ENCODE assay signal across 17 mouse cellular contexts in genomic region chr15:87656496-87657155, GRCm38 (mm10).
DNase-seq lines count a peak whose midpoint lies in the region; ATAC-seq lines count a peak whose summit lies in the region.
"Had no signal": no experiment of that assay in that cellular context is flagged by ENCODE, and none has a peak within 500 bp of the region (broad histone marks: within the 10 kb centered on the region; RNA-seq: fewer than 3 reads in every experiment).

No protein-coding gene starts in this region.

- ATAC-seq in megakaryocyte, adult 5-6 weeks (ENCODE audit: poor library complexity, severe bottlenecking) = no peak
- peak; percentile 53; the same call in 1 of the 2 replicates for ATAC-seq in kidney, embryonic 16.5 days (ENCODE audit: low FRiP score, low TSS enrichment)
- ATAC-seq in neural tube, embryonic 13.5 days (ENCODE audit: low read depth) = peak; percentile 72
- no peak for ATAC-seq in frontal cortex, adult (ENCODE audit: low TSS enrichment)
- ATAC-seq: intestine, embryonic 15.5 days had no signal

- no peaks in the 10 kb centered on the region for H3K4me1 ChIP-seq in megakaryocyte, embryonic 14.5 days
- peaks cover 14% of the 10 kb centered on the region; the same call in 1 of the 2 replicates for H3K4me1 ChIP-seq in kidney, embryonic 16.5 days (ENCODE audit: insufficient read depth, low read length)
- H3K4me1 ChIP-seq in neural tube, embryonic 13.5 days (replicated peaks) = peaks cover 33% of the 10 kb centered on the region
- H3K4me1 ChIP-seq: heart, embryonic 10.5 days; intestine, embryonic 15.5 days; lung, embryonic 15.5 days had no signal

- H3K36me3 ChIP-seq in megakaryocyte, embryonic 14.5 days (replicated peaks; ENCODE audit: low read length) = no peaks in the 10 kb centered on the region
- H3K36me3 ChIP-seq in kidney, embryonic 16.5 days (ENCODE audit: insufficient read depth, low read length) = no peaks in the 10 kb centered on the region
- H3K36me3 ChIP-seq in neural tube, embryonic 13.5 days = no peaks in the 10 kb centered on the region
- H3K36me3 ChIP-seq: heart, embryonic 10.5 days; intestine, embryonic 15.5 days; limb, embryonic 15.5 days; lung, embryonic 15.5 days had no signal

- no peak overlapping the region for H3K9ac ChIP-seq in kidney, embryonic 16.5 days (replicated peaks; ENCODE audit: low read length)
- peak overlapping the region; percentile 8 for H3K9ac ChIP-seq in neural tube, embryonic 13.5 days
- H3K9ac ChIP-seq: intestine, embryonic 15.5 days; limb, embryonic 15.5 days; lung, embryonic 15.5 days had no signal

- WGBS in kidney, embryonic 16.5 days = 17% methylated on average over 20 of the region's 20 CpGs
- WGBS in neural tube, embryonic 13.5 days = 17% methylated on average over 20 of the region's 20 CpGs

- no peaks in the 10 kb centered on the region for H3K27me3 ChIP-seq in megakaryocyte, embryonic 14.5 days (replicated peaks)
- H3K27me3 ChIP-seq in kidney, embryonic 16.5 days (ENCODE audit: insufficient read depth, low read length) = no peaks in the 10 kb centered on the region
- H3K27me3 ChIP-seq in neural tube, embryonic 13.5 days = no peaks in the 10 kb centered on the region
- H3K27me3 ChIP-seq: intestine, embryonic 15.5 days; lung, embryonic 15.5 days had no signal

- peak overlapping the region; percentile 33 for H3K4me3 ChIP-seq in megakaryocyte, embryonic 14.5 days (replicated peaks)
- no peak overlapping the region for H3K4me3 ChIP-seq in kidney, embryonic 16.5 days (ENCODE audit: low read length)
- no peak overlapping the region for H3K4me3 ChIP-seq in neural tube, embryonic 13.5 days
- H3K4me3 ChIP-seq: heart, embryonic 10.5 days; intestine, embryonic 15.5 days; limb, embryonic 15.5 days; lung, embryonic 15.5 days had no signal

- H3K9me3 ChIP-seq in megakaryocyte, embryonic 14.5 days = peaks cover 80% of the 10 kb centered on the region
- H3K9me3 ChIP-seq in kidney, embryonic 16.5 days (ENCODE audit: low read length) = no peaks in the 10 kb centered on the region
- no peaks in the 10 kb centered on the region for H3K9me3 ChIP-seq in neural tube, embryonic 13.5 days
- H3K9me3 ChIP-seq: heart, embryonic 10.5 days; intestine, embryonic 15.5 days; limb, embryonic 15.5 days; lung, embryonic 15.5 days had no signal

- H3K27ac ChIP-seq in kidney, embryonic 16.5 days (ENCODE audit: low read length) = no peak overlapping the region; the same call in 1 of the 2 replicates
- peak overlapping the region; percentile 56 for H3K27ac ChIP-seq in neural tube, embryonic 13.5 days (replicated peaks)
- H3K27ac ChIP-seq: heart, embryonic 10.5 days; intestine, embryonic 15.5 days; limb, embryonic 15.5 days; lung, embryonic 15.5 days; stomach, postnatal 0 days had no signal

- DNase-seq in embryo, embryonic 10.5 days (ENCODE audit: low spot score) = peak; percentile 15
- DNase-seq in embryo, embryonic 10 days (ENCODE audit: low spot score) = no peak
- DNase-seq in T-cell, adult 2 months (ENCODE audit: low spot score) = no peak
- DNase-seq: adrenal gland, postnatal 25 days; cerebellum, postnatal 36 days; heart, postnatal 4 days; thymus, postnatal 4 days had no signal

- H3K4me2 ChIP-seq in kidney, embryonic 16.5 days (replicated peaks; ENCODE audit: low read depth, low read length) = no peak overlapping the region
- H3K4me2 ChIP-seq in neural tube, embryonic 13.5 days = peak overlapping the region; percentile 2; the same call in 1 of the 2 replicates
- H3K4me2 ChIP-seq: intestine, embryonic 15.5 days; limb, embryonic 15.5 days; lung, embryonic 15.5 days had no signal

Comparison
In these comparisons a context has a peak if more than half of its experiments do, and no peak if none do; other contexts are left out.
1. ATAC-seq: peak in kidney, embryonic 16.5 days (single experiment) and neural tube, embryonic 13.5 days (single experiment); none in megakaryocyte, adult 5-6 weeks (single experiment) and frontal cortex, adult (single experiment).